Mouse (Mus musculus) bone marrow, adult 2 months (tissue): ENCODE measurements around the gene Taar7d.

Experiments
- CTCF ChIP-seq: fragments of 200-500 bp; IDR thresholded peaks from 2 replicates; pipeline ENCODE4 v1.5.1; 2011; ENCODE audit warnings: low read length, control low read depth; ENCODE audit not compliant: control insufficient read depth, insufficient read depth
- POLR2A ChIP-seq: fragments of 200-500 bp; IDR thresholded peaks from 2 replicates; pipeline ENCODE4 v1.6.1; 2011; ENCODE audit warnings: low read depth, mild to moderate bottlenecking, control low read depth, low read length, borderline replicate concordance; ENCODE audit not compliant: control insufficient read depth

DNA sequence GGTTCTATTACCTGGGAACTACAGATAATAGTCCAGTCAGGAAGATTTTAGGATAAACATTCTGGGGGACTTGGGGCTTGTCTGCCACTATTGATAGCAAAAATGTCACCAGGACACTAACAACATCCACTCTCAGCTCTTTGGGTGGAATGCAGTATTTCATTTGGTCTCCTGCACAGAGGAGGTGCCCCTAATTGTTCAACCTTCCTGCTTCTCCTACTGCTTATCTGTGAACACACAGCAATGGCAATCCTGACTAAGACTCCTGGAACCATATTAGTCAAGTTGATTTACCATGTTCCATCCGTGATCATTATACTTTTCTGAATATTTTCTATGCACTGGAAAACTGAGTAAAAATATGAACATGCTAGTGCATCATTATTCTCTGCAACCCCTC lies 18.9 kb upstream of the Taar7d start:
- TF ChIP-seq CTCF (no peak), POLR2A (no peak)
